Mouse (Mus musculus): ENCODE results near the gene Tssc4. TPM values are rescaled to one million over a fixed set of nuclear protein-coding genes. Genes with fewer than 3 reads are reported as not detected.

The Tssc4 gene
- total and polyA plus RNA-seq, 2 experiments from 2014 or later: 86.5 to 91.8 TPM

GRCm38 (mm10) chr7:143057667-143058220 lies 11.3 kb upstream of the Tssc4 start:
- Histone ChIP-seq H3K9me3 (ENCODE audit: low read length) (no peaks in the 10 kb centered on the region), H3K27ac (ENCODE audit: low read depth, low read length) (no peak overlapping the region), H3K4me1 (ENCODE audit: insufficient read depth) (peaks cover 32% of the 10 kb centered on the region), H3K4me2 (ENCODE audit: low read depth) (no peak overlapping the region), H3K4me3 (ENCODE audit: low read depth, low read length) (no peak overlapping the region), H3K27me3 (ENCODE audit: insufficient read depth, low read length) (no peaks in the 10 kb centered on the region), H3K9ac (no peak overlapping the region), H3K36me3 (ENCODE audit: insufficient read depth) (peaks cover 13% of the 10 kb centered on the region)
- WGBS: 89% methylated on average over 9 of the region's 9 CpGs
- TF ChIP-seq CTCF (IDR thresholded peaks at IDR 0.05; ENCODE audit: low read depth): no peak
- ATAC-seq: no peak
- DNase-seq: no peak

DNA sequence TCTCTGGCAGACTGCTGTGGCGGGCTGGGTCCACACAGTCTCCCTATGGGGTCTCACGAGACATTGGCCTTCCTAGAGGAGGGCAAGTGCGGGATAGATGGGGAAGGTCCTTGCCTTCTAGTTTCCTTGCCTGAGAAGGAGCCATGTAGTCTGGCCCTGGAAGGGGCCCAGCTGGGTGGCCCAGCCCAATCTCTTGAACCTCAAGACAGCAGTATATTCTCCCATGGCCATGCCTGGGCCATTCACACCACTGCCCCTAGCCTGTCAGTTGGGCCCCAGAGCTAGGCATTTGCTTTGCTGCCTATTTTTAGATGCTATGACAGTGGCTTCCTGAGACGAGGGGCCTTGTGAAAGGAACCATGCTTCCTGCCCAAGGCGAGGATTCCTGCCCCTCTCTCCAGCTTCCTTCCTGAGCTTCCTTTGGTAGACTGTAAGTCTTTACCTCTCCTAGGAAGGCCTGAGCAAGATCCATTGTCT lies 10.8 kb upstream of the Tssc4 start:
- no peak overlapping the region for H3K4me3 ChIP-seq (ENCODE audit: low read depth, low read length)
- 79% methylated on average over 5 of the region's 5 CpGs for WGBS
- DNase-seq (no peak), ATAC-seq (no peak)
- H3K36me3 ChIP-seq (ENCODE audit: insufficient read depth): peaks cover 18% of the 10 kb centered on the region
- TF ChIP-seq CTCF (IDR thresholded peaks at IDR 0.05; ENCODE audit: low read depth): no peak
- H3K9me3 ChIP-seq (ENCODE audit: low read length): no peaks in the 10 kb centered on the region
- 0 out of 2 replicates have a peak overlapping the region, but pooled peaks have one; percentile 29 for H3K27ac ChIP-seq (ENCODE audit: low read depth, low read length)
- H3K9ac ChIP-seq: no peak overlapping the region
- no peak overlapping the region for H3K4me2 ChIP-seq (ENCODE audit: low read depth)
- peaks cover 32% of the 10 kb centered on the region for H3K4me1 ChIP-seq (ENCODE audit: insufficient read depth)
- no peaks in the 10 kb centered on the region for H3K27me3 ChIP-seq (ENCODE audit: insufficient read depth, low read length)

GRCm38 (mm10) chr7:143059202-143059870 lies 9.7 kb upstream of the Tssc4 start:
- H3K27me3 ChIP-seq (ENCODE audit: insufficient read depth, low read length): no peaks in the 10 kb centered on the region
- H3K9me3 ChIP-seq (ENCODE audit: low read length): no peaks in the 10 kb centered on the region
- TF ChIP-seq CTCF (IDR thresholded peaks at IDR 0.05; ENCODE audit: low read depth): no peak
- no peak overlapping the region for H3K4me3 ChIP-seq (ENCODE audit: low read depth, low read length)
- no peak overlapping the region for H3K9ac ChIP-seq
- ATAC-seq: peak; percentile 50
- 0 out of 2 replicates have a peak overlapping the region, but pooled peaks have one; percentile 29 for H3K27ac ChIP-seq (ENCODE audit: low read depth, low read length)
- peaks cover 26% of the 10 kb centered on the region for H3K4me1 ChIP-seq (ENCODE audit: insufficient read depth)
- peaks cover 29% of the 10 kb centered on the region for H3K36me3 ChIP-seq (ENCODE audit: insufficient read depth)
- peak; percentile 50 for DNase-seq
- WGBS: 59% methylated on average over 5 of the region's 5 CpGs
- no peak overlapping the region for H3K4me2 ChIP-seq (ENCODE audit: low read depth)

- ATAC-seq (no peak), DNase-seq (no peak)
- no peak for TF ChIP-seq CTCF (IDR thresholded peaks at IDR 0.05; ENCODE audit: low read depth)
- Histone ChIP-seq H3K27me3 (ENCODE audit: insufficient read depth, low read length) (no peaks in the 10 kb centered on the region), H3K36me3 (ENCODE audit: insufficient read depth) (peaks cover 61% of the 10 kb centered on the region), H3K4me2 (ENCODE audit: low read depth) (no peak overlapping the region), H3K4me1 (ENCODE audit: insufficient read depth) (0 out of 2 replicates have a peak, but pooled peaks cover 7% of the 10 kb centered on the region), H3K4me3 (ENCODE audit: low read depth, low read length) (no peak overlapping the region), H3K9me3 (ENCODE audit: low read length) (no peaks in the 10 kb centered on the region), H3K9ac (no peak overlapping the region), H3K27ac (ENCODE audit: low read depth, low read length) (no peak overlapping the region)
- WGBS: 89% methylated on average over 2 of the region's 2 CpGs
These were observed 6.3 kb upstream of the Tssc4 start for GRCm38 (mm10) chr7:143062704-143063103.

- Histone ChIP-seq H3K9me3 (ENCODE audit: low read length) (no peaks in the 10 kb centered on the region), H3K27me3 (ENCODE audit: insufficient read depth, low read length) (no peaks in the 10 kb centered on the region), H3K36me3 (ENCODE audit: insufficient read depth) (peaks cover 64% of the 10 kb centered on the region), H3K27ac (ENCODE audit: low read depth, low read length) (no peak overlapping the region), H3K4me3 (ENCODE audit: low read depth, low read length) (no peak overlapping the region), H3K4me2 (ENCODE audit: low read depth) (no peak overlapping the region), H3K9ac (no peak overlapping the region), H3K4me1 (ENCODE audit: insufficient read depth) (0 out of 2 replicates have a peak, but pooled peaks cover 2% of the 10 kb centered on the region)
- 48% methylated on average over 6 of the region's 6 CpGs for WGBS
- no peak for TF ChIP-seq CTCF (IDR thresholded peaks at IDR 0.05; ENCODE audit: low read depth)
- peak; percentile 30 for DNase-seq
- no peak for ATAC-seq
These were observed 4.8 kb upstream of the Tssc4 start for GRCm38 (mm10) chr7:143064226-143064625.

- no peak overlapping the region for H3K4me3 ChIP-seq (ENCODE audit: low read depth, low read length)
- H3K36me3 ChIP-seq (ENCODE audit: insufficient read depth): peaks cover 64% of the 10 kb centered on the region
- peaks cover 8% of the 10 kb centered on the region for H3K4me1 ChIP-seq (ENCODE audit: insufficient read depth)
- no peaks in the 10 kb centered on the region for H3K9me3 ChIP-seq (ENCODE audit: low read length)
- no peak for ATAC-seq
- H3K9ac ChIP-seq: no peak overlapping the region
- no peak overlapping the region for H3K4me2 ChIP-seq (ENCODE audit: low read depth)
- TF ChIP-seq CTCF (IDR thresholded peaks at IDR 0.05; ENCODE audit: low read depth): no peak
- H3K27me3 ChIP-seq (ENCODE audit: insufficient read depth, low read length): no peaks in the 10 kb centered on the region
- no peak for DNase-seq
- H3K27ac ChIP-seq (ENCODE audit: low read depth, low read length): no peak overlapping the region
- WGBS: 96% methylated on average over 2 of the region's 2 CpGs
These were observed 3.4 kb upstream of the Tssc4 start for GRCm38 (mm10) chr7:143065692-143066091.

GRCm38 (mm10) chr7:143067469-143067868 lies 1.6 kb upstream of the Tssc4 start:
- H3K27me3 ChIP-seq (ENCODE audit: insufficient read depth, low read length): no peaks in the 10 kb centered on the region
- H3K27ac ChIP-seq (ENCODE audit: low read depth, low read length): no peak overlapping the region; the same call in 1 of the 2 replicates
- H3K4me2 ChIP-seq (ENCODE audit: low read depth): no peak overlapping the region
- ATAC-seq (no peak), DNase-seq (no peak)
- peaks cover 54% of the 10 kb centered on the region for H3K36me3 ChIP-seq (ENCODE audit: insufficient read depth)
- H3K4me1 ChIP-seq (ENCODE audit: insufficient read depth): peaks cover 8% of the 10 kb centered on the region
- no peak overlapping the region for H3K4me3 ChIP-seq (ENCODE audit: low read depth, low read length)
- no peak for TF ChIP-seq CTCF (IDR thresholded peaks at IDR 0.05; ENCODE audit: low read depth)
- H3K9me3 ChIP-seq (ENCODE audit: low read length): no peaks in the 10 kb centered on the region
- 57% methylated on average over 2 of the region's 2 CpGs for WGBS
- no peak overlapping the region for H3K9ac ChIP-seq

Data from forebrain, postnatal 0 days (tissue).